Mouse (Mus musculus) midbrain, embryonic 15.5 days (tissue): ENCODE results near the gene Homer2. TPM values are rescaled to one million over a fixed set of nuclear protein-coding genes. Genes with fewer than 3 reads are reported as not detected.
A peak's percentile ranks its signal among the peaks of the same experiment; 100 is the strongest.

Source experiments
- ATAC-seq: fragments of 200-750 bp; cut with Nextera tagmentation; replicated peaks from 2 replicates; pipeline ENCODE4 v1.8.0; 2017; ENCODE audit warnings: moderate TSS enrichment
- H3K27ac ChIP-seq: fragments of 300-500 bp; sonication (generic); 2 replicates; pipeline ENCODE4 v1.5.1; 2015; ENCODE audit warnings: mild to moderate bottlenecking, inconsistent platforms
- H3K27me3 ChIP-seq: fragments of 300-500 bp; sonication (generic); replicated peaks from 2 replicates; pipeline ENCODE4 v1.6.1; 2015; ENCODE audit warnings: inconsistent platforms
- H3K36me3 ChIP-seq: fragments of 300-500 bp; sonication (generic); replicated peaks from 2 replicates; pipeline ENCODE4 v1.6.1; 2015; ENCODE audit warnings: inconsistent platforms
- H3K4me1 ChIP-seq: fragments of 300-500 bp; sonication (generic); 2 replicates; pipeline ENCODE4 v1.6.1; 2015; ENCODE audit warnings: inconsistent platforms
- H3K4me2 ChIP-seq: fragments of 300-500 bp; sonication (generic); 2 replicates; pipeline ENCODE4 v1.6.1; 2015; ENCODE audit warnings: inconsistent platforms, mild to moderate bottlenecking, moderate library complexity
- H3K4me3 ChIP-seq: fragments of 300-500 bp; sonication (generic); 2 replicates; pipeline ENCODE4 v1.5.1; 2015; ENCODE audit warnings: mild to moderate bottlenecking, inconsistent platforms
- H3K9ac ChIP-seq: fragments of 300-500 bp; sonication (generic); 2 replicates; pipeline ENCODE4 v1.6.1; 2015; ENCODE audit warnings: mild to moderate bottlenecking, inconsistent platforms
- H3K9me3 ChIP-seq: fragments of 300-500 bp; sonication (generic); 2 replicates; pipeline ENCODE4 v1.6.1; 2016; ENCODE audit warnings: inconsistent platforms
- WGBS: fragments of 180-500 bp; shearing (Covaris S2); methylation state at CpG from one replicate; pipeline ENCODE4 v1.1.7; 2015; ENCODE audit warnings: mixed read lengths; 5-methylcytosine and 5-hydroxymethylcytosine counted together
- polyA plus RNA-seq: library from polyadenylated mRNA; unstranded; fragments of >200 nt; fragmentation: Nextera tagmentation; extraction: Ambion mirVana; gene quantifications from 2 replicates; pipeline ENCODE4 v1.2.1, GENCODE M21; 2015

The Homer2 gene
- polyA plus RNA-seq, 1 experiment from 2014 or later: 21.8 TPM

- H3K36me3 ChIP-seq: no peaks in the 10 kb centered on the region
- no peak for ATAC-seq
- H3K9me3 ChIP-seq: no peaks in the 10 kb centered on the region
- H3K4me2 ChIP-seq: no peak overlapping the region
- no peak overlapping the region for H3K9ac ChIP-seq
- H3K27ac ChIP-seq: no peak overlapping the region
- H3K4me3 ChIP-seq: no peak overlapping the region
- no peaks in the 10 kb centered on the region for H3K4me1 ChIP-seq
- no peaks in the 10 kb centered on the region for H3K27me3 ChIP-seq
- WGBS: 78% methylated on average over 18 of the region's 18 CpGs
Measured at GRCm38 (mm10) chr7:81725986-81726727, 18.8 kb upstream of the Homer2 start.

DNA sequence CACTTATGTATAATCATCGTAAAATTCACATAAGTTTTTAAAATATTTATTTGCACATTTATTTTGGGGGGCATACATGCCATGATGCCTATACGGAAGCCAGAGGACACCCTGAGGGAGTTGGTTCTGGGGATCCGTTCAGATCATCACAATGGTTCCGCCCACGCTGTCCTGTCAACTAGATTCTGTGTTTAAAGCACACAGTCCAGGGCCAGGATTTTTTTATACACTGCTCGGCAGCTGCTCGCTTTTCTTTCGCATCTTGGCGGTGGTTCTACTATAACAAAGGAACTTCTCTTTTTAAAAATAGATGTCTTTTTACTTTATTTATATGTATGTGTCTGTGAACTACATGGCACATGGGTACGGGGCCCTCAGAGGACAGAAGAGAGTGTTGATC lies 16.5 kb upstream of the Homer2 start:
- no peak overlapping the region for H3K4me2 ChIP-seq
- ATAC-seq: no peak
- no peaks in the 10 kb centered on the region for H3K36me3 ChIP-seq
- no peak overlapping the region for H3K27ac ChIP-seq
- H3K9ac ChIP-seq: no peak overlapping the region
- H3K4me3 ChIP-seq: no peak overlapping the region
- no peaks in the 10 kb centered on the region for H3K27me3 ChIP-seq
- no peaks in the 10 kb centered on the region for H3K9me3 ChIP-seq
- no peaks in the 10 kb centered on the region for H3K4me1 ChIP-seq
- 93% methylated on average over 10 of the region's 10 CpGs for WGBS

GRCm38 (mm10) chr7:81721271-81721670 lies 13.9 kb upstream of the Homer2 start:
- no peak overlapping the region for H3K4me2 ChIP-seq
- H3K4me1 ChIP-seq: no peaks in the 10 kb centered on the region
- H3K4me3 ChIP-seq: no peak overlapping the region
- no peaks in the 10 kb centered on the region for H3K36me3 ChIP-seq
- H3K27me3 ChIP-seq: no peaks in the 10 kb centered on the region
- H3K27ac ChIP-seq: no peak overlapping the region
- H3K9ac ChIP-seq: no peak overlapping the region
- ATAC-seq: no peak
- H3K9me3 ChIP-seq: no peaks in the 10 kb centered on the region
- WGBS: 62% methylated on average over 5 of the region's 5 CpGs

DNA sequence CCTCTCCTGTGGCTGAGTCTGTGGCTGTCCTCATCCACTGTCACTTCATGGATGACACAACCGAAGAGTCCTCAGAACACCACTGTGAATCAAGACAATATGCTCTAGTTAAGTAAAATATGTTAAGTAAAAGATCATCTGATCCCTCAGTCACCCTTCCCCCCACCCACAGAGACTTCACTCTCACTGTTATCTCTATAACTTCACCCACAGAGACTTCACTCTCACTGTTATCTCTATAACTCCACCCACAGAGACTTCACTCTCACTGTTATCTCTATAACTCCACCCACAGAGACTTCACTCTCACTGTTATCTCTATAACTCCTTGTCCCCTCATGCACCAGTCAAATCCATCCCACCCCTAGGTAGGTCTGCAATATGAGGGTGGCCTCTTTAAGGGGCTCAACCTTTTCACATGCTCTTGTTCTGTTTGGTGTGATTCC lies 11.9 kb upstream of the Homer2 start:
- no peak for ATAC-seq
- H3K27me3 ChIP-seq: no peaks in the 10 kb centered on the region
- no peak overlapping the region for H3K27ac ChIP-seq
- no peak overlapping the region for H3K9ac ChIP-seq
- no peak overlapping the region for H3K4me3 ChIP-seq
- WGBS: 71% methylated on average over 1 of the region's 1 CpGs
- H3K4me1 ChIP-seq: no peaks in the 10 kb centered on the region
- no peak overlapping the region for H3K4me2 ChIP-seq
- no peaks in the 10 kb centered on the region for H3K9me3 ChIP-seq
- H3K36me3 ChIP-seq: no peaks in the 10 kb centered on the region

GRCm38 (mm10) chr7:81718657-81719056 lies 11.3 kb upstream of the Homer2 start:
- no peak overlapping the region for H3K27ac ChIP-seq
- H3K9me3 ChIP-seq: no peaks in the 10 kb centered on the region
- no peak for ATAC-seq
- no peaks in the 10 kb centered on the region for H3K36me3 ChIP-seq
- H3K4me2 ChIP-seq: no peak overlapping the region
- H3K4me1 ChIP-seq: no peaks in the 10 kb centered on the region
- WGBS: 82% methylated on average over 1 of the region's 1 CpGs
- H3K9ac ChIP-seq: no peak overlapping the region
- H3K27me3 ChIP-seq: no peaks in the 10 kb centered on the region
- H3K4me3 ChIP-seq: no peak overlapping the region

GRCm38 (mm10) chr7:81710166-81710565 lies 2.8 kb upstream of the Homer2 start:
- Histone ChIP-seq H3K36me3 (no peaks in the 10 kb centered on the region), H3K27me3 (no peaks in the 10 kb centered on the region), H3K4me2 (no peak overlapping the region), H3K4me1 (peaks cover 15% of the 10 kb centered on the region), H3K9ac (no peak overlapping the region), H3K27ac (no peak overlapping the region), H3K9me3 (no peaks in the 10 kb centered on the region), H3K4me3 (no peak overlapping the region)
- WGBS: 92% methylated on average over 4 of the region's 4 CpGs
- no peak for ATAC-seq

GRCm38 (mm10) chr7:81708165-81708564 lies 838 bp upstream of the Homer2 start:
- Histone ChIP-seq H3K36me3 (no peaks in the 10 kb centered on the region), H3K9me3 (no peaks in the 10 kb centered on the region), H3K4me3 (no peak overlapping the region), H3K4me1 (peaks cover 17% of the 10 kb centered on the region), H3K27ac (no peak overlapping the region), H3K27me3 (no peaks in the 10 kb centered on the region), H3K4me2 (no peak overlapping the region), H3K9ac (no peak overlapping the region)
- ATAC-seq: no peak

DNA sequence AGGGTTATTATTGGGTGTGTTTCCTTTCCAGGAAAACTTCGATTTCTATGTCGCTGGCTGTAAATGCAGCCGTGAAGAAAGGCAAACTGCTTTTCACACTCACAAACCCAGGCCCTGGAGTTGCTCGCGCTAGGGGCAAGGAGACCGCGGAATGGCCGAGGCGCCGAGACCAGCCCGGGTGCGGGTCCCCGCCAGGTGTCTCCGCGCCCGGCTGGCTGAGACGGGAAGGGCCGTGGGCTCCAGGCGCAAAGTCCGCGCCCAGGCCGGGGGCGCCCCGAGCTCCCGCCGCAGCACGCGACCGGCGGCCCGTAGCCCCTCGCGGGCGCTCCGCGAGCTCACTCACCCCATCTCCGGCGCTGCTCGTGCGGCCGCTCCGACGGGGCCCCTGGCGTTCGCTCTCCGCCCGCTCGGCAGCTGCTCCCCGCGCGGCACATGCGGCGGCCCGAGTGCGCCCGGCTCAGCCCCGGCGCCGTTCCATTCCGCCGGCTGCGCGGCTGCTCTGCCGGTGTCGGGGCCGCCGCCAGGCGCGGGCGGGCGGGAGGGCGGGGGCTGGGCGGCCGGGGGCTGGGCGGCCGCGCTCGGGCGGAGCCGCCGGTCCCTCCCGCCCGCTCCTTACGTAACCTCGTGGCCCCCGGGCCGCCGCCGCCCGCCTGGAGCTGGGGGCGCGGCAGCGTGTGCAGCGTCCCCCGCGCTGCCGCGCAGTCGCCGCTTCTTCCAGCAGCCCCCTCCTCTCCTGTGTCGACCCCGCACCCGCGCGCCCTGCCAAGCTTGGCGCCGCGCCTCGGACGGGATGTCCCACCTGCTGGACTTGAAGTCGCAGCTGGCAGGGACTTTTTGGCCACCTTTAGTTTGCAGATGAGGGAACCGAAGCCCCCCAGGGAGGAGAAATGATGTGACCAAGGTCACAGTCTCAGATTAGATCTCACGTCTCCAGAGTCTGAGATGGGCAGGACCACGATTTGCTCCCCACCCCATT lies 623 bp downstream of the Homer2 start:
- H3K27me3 ChIP-seq: no peaks in the 10 kb centered on the region
- peak; percentile 83 for ATAC-seq
- WGBS: under 1% methylated on average over 97 of the region's 114 CpGs
- no peaks in the 10 kb centered on the region for H3K36me3 ChIP-seq
- peak overlapping the region; percentile 83 for H3K4me2 ChIP-seq
- H3K27ac ChIP-seq: peak overlapping the region; percentile 70
- peaks cover 17% of the 10 kb centered on the region for H3K4me1 ChIP-seq
- H3K4me3 ChIP-seq: peak overlapping the region; percentile 81
- no peaks in the 10 kb centered on the region for H3K9me3 ChIP-seq
- peak overlapping the region; percentile 62 for H3K9ac ChIP-seq

DNA sequence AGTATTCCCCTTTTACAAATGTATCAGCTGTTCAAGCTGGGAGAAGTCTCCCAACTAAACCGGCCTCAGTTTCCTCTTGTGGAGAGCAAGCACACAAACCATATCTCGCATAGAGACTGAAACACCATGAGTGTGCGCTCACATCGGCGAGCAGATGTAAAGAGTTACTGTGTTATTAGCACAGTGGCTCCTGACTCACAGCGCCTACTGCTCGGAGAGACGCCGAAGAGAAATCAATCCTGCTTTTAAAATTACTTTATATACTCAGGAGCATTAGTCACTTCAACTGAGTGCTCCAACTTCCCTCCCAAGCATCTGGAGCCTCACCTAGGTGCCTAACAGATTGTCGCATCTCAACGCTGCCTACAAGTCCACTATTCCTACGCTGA lies 1.3 kb downstream of the Homer2 start:
- ATAC-seq: 0 out of 2 replicates have a peak, but pooled peaks have one; percentile 13
- no peaks in the 10 kb centered on the region for H3K9me3 ChIP-seq
- peak overlapping the region; percentile 62 for H3K9ac ChIP-seq
- no peaks in the 10 kb centered on the region for H3K27me3 ChIP-seq
- peak overlapping the region; percentile 70 for H3K27ac ChIP-seq
- peaks cover 17% of the 10 kb centered on the region for H3K4me1 ChIP-seq
- 24% methylated on average over 12 of the region's 12 CpGs for WGBS
- peak overlapping the region; percentile 81 for H3K4me3 ChIP-seq
- H3K36me3 ChIP-seq: no peaks in the 10 kb centered on the region
- H3K4me2 ChIP-seq: peak overlapping the region; percentile 83

GRCm38 (mm10) chr7:81698357-81698756 lies 9.0 kb downstream of the Homer2 start:
- Histone ChIP-seq H3K9me3 (no peaks in the 10 kb centered on the region), H3K4me2 (no peak overlapping the region), H3K9ac (no peak overlapping the region), H3K4me3 (no peak overlapping the region), H3K36me3 (no peaks in the 10 kb centered on the region), H3K27me3 (no peaks in the 10 kb centered on the region), H3K27ac (no peak overlapping the region), H3K4me1 (no peaks in the 10 kb centered on the region)
- ATAC-seq: no peak
- WGBS: 89% methylated on average over 13 of the region's 13 CpGs

DNA sequence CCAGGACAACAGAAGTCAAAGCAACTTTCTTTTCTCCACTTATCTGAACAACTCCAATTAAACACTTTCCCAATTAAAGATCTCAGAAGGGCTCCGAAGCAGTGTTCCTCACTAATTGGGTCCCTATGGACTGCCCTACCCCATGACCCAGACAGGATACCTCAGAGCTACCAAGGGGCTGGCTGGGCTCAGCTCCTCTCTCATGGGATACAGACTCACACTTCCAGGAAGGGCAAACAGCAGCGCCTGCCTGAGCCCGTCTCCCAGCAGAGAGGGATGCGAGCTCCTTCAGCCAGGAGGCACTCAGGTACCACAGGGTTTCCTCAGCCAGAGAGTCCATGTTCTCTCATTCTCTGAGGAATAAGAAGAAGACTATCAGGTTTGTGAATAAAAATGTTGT lies 9.4 kb downstream of the Homer2 start:
- Histone ChIP-seq H3K36me3 (no peaks in the 10 kb centered on the region), H3K4me3 (no peak overlapping the region), H3K4me2 (no peak overlapping the region), H3K27me3 (no peaks in the 10 kb centered on the region), H3K9ac (no peak overlapping the region), H3K4me1 (no peaks in the 10 kb centered on the region), H3K27ac (no peak overlapping the region), H3K9me3 (no peaks in the 10 kb centered on the region)
- WGBS: 72% methylated on average over 4 of the region's 4 CpGs
- no peak for ATAC-seq

GRCm38 (mm10) chr7:81695763-81696533 lies 11.4 kb downstream of the Homer2 start:
- no peaks in the 10 kb centered on the region for H3K9me3 ChIP-seq
- H3K4me2 ChIP-seq: no peak overlapping the region
- no peak overlapping the region for H3K27ac ChIP-seq
- no peaks in the 10 kb centered on the region for H3K4me1 ChIP-seq
- no peaks in the 10 kb centered on the region for H3K27me3 ChIP-seq
- H3K4me3 ChIP-seq: no peak overlapping the region
- H3K9ac ChIP-seq: no peak overlapping the region
- H3K36me3 ChIP-seq: no peaks in the 10 kb centered on the region
- no peak for ATAC-seq
- 75% methylated on average over 16 of the region's 16 CpGs for WGBS
